Mouse (Mus musculus): ENCODE measurements at regions not wholly inside any gene's neighbourhood (a gene's known extent, or its start where the extent isn't known, plus 50 kb on each side); places are given as distances from the start of the nearest gene placed in this dataset.
A peak's percentile ranks its signal among the peaks of the same experiment; 100 is the strongest.

DNA sequence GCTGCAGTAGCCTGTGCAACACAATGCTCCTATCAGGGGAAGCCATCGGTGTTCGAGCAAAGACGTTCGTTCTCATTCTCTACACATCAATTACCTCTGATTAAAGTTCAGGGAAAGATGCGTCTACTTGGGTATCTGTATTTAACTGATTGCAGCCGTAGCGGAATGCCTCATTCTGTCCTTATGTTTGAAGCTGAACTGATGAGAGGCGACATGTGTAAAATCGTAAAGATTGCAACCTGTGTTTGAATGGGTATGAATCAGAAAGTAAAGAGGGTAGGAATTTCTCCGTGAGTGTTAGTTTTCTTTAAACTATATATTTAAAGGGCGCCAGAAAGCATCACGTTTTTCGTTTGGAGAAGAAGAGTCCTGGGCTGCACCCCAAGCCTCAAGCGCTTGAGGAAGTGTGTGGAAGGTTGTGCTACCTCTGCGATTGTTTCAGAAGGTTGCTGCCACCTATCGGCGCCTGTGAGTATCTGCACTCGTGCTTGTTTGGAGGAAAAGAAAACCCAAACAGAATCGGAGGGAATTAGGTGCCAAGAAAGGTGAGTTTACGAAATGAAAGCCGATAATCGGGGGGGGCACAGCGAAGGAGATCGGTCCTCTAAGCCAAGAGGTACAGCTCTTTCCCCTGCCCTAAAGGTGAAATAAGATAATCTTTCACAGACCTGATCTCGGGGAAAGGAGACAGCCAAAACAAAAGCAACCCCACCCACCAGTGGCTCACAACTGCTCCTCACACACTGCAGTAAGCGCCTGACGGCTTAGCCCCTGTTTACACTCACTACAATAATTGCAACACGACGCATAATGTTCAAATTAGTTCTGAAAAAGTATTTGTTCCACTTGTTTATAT is 346.4 kb upstream of the Prkcq start:
- peak; percentile 64 to 71 for DNase-seq

DNA sequence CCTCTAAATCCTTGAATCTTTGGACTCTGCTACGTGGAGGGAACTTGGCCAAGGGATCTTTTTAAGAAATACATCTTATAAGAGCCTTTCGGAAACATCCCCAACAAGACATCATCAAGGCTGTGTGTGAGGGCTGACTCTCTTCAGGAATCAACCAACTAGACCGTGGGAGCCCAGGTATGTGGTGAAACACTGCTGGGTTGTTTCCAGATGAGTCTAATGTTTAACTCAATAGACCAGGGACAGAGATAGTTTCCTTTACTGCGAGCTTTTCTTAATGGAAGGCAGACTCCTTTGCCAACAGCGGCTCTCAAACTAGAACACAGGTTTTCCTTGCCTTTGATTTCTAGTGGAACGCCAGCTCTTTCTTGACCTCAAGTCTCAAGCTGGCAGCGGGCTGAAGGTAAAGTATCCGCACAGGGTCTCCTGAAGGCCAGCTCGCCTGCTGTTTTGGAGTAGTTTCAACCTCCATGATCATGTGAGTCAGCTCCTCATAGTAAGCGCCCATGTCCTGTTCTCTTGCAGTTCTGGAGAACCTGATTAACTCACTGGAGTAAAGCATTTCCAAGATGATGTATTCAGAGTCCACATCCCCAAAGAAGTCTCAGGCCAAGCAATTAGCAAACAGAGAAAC is 345.7 kb upstream of the Prkcq start:
- no peak for DNase-seq

DNA sequence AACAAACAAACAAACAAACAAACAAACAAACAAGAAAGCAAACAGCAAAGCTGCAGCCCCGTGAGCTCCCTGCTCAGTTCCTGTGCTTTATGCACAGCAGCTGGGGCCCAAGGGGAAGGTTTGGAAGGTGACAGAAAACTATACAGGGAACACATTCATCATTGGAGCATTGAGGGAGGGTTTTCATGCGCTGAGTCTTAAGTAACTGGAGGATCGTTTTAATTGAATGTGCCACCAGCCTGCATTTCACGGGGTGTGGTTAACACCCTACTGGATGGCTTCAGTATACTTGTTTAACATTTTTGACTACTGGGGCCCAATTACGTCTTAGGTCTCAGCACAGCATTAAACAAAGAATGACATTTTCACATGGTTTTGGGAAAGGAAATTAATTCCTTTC is 331.9 kb upstream of the Prkcq start:
- DNase-seq: no peak

DNA sequence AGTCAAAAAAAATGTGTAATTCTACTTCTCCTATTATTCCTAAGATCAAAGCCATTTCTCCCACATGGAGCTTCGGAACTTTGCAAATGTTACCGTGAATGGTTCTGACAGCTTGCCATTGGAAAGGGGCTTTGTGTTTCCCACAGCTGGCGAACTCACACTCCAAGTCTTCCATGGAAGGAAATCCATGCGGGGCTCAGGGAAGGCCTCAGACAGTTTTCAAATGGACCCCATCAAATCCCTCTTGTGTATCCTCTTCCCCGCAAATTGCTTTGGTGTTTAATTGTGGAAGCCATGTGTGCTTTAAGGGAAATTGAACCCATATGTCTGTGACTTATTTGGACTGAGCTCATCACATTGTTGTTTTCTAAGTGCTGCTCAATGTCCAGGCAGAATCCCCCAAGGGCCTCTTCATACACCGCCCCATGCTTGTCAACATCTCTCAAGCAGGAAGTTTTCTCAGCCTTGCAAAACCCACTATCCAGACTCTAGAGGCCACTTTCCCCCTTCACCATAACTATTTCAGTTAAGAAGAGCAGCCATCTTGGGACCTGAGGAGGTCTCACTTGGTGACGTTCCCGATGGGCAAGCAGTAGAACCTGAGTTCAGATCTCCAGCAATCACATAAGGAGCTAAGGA is 310.1 kb upstream of the Prkcq start:
- DNase-seq: no peak

DNA sequence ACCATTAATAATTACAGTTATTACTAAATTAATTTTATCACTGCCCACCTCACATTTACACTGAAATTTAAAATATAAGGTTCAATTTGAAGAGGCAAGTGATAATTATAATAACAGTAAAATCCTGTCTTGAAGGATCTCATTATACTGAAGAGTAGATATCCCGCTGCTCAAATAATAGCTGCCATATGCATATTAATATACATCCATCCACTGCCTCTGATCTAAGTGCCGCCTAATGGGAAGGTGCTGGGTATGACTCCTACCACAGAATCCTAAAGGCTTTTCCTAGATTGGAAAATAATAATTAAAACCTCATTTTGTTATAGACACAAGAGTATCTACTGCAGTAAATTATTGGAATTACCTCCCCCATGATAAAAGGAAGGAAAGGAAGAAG is 307.5 kb upstream of the Prkcq start:
- no peak for DNase-seq

DNA sequence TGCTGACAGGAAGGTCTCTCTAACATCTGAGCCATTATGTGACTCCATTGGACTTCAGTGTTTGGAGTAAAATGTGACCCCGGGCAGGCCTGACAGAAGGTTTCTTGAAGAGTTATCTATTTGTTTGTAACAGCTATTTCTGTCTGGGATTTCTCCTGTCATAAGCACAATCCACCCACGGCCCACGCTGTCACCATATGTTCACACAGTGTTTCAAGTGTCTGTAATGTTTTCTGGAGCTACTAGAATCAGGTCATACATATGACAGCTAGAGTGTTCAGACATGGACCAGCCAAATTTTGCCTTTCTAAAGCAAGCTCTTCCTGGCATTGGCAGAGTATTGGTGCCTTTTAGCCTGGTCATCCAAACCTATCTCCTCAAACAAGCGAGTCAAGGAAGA is 297.6 kb upstream of the Prkcq start:
- DNase-seq: peak in 1 of 2 experiments; percentile 6

DNA sequence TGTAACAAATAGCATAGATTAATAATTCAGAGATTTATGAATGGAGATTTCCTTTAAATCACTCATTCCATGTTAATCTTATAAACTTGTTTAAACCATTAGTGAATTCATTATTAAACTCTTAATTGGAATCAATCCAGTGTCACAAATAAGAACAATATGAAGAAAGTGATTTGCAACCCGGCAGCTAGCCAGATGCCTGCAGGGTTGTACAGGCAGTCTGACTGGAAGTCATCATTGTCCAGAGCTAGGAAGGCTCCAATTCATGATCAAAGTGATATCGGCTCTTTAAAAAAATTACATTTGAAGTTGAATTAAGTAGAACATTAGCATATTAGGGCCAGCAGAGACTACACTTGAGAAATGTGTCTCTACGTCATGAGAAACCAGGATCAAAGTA is 270.0 kb upstream of the Prkcq start:
- peak; percentile 10 to 19 for DNase-seq

DNA sequence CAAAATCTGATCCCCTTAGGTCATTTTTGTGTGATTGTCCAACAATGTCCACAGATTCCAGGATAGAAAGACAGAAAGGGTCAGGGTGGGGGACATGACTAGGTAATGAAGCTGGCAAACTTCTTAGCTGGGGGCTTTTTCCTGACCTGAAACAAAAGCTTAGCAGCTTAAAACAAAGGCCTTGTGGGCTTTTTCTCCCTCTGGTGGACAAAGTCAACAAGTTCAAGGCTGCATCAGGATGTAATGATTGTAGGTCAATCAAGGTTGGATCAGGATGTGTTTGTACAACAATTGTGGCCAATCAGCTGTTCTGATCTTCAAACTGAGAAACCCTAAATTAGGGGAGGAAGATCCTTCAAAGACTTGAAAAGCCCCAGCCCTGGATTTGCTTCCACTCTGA is 252.0 kb upstream of the Prkcq start:
- DNase-seq: no peak

DNA sequence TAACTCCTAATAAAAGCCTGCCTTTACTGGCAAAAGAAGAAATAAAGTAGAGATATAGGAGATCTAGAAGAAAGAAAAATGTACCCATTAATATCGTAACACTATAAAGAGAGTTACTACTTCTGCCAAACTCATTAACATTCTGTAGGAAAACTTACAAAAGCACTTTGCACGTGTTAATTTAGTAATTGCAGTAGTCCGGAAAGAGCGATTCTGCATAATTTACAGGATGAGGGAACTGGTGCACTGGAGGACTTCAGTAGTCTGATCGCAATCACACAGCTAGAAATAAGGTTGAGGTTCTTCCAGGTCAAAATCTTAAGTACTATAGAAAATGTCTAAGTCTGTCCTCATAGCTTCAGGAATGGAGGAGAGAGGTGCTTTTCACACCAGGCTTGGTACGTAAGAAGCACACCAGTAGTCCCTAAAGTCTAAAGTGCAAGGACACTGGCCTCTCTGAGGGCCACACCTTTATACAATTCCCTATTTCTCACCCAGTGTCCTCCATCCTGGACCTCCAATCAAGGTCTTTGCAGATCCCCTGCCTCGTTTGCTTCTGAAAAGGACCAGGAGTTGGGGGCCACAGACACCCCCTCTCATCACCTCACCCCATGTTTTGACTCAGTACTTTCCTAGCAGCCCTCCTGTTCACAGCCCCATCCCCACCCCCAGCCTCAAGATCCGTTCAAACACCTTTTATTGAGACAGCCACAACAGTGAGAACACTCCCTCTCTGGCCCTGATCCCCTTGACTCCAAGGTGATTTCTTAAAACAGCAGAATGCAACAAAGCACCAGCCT is 251.0 kb upstream of the Prkcq start:
- no peak for DNase-seq

DNA sequence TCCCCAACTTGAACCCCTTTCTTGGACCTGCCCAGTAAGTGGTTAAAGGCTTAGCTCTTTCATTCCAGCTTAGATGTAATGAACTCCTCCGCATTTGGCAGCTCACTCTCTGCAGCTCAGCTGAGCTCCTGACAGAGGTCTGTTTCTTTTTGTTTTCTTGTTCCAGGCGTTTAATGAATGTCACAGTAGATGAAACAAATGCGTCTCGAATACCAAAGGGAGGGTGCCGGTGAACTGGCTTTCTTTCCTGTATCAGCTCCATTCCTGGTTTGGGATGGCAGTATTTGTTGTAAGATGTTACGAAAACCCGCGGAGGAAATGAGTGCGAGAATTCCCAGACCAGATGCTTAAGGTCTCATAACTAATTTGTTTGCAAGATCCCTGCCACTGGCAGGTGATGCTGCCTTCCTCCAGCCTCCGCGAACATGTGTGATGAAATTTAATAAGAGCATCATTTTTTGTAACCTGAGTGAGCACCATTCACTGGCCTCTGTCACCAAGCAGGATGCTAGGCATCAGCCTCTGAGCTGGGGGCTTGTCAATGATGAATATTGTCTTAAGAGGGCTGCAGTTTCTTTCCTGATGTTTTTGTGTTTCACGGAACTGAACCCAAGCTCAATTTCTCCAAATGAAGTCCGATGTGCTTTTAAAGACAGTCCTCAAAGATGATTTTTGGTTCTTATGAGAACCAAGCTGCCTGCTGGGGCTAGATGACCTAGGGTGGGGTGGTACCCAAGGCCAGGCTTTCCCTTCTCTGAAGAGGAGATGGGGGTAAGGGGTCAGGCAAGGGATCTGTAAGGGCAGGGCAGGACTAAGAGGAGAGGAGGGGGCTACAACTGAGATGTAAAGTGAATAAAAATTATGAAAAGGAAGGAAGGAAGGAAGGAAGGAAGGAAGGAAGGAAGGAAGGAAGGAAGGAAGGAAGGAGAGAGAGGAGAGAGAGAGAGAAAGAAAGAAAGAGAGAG is 250.1 kb upstream of the Prkcq start:
- no peak for DNase-seq

DNA sequence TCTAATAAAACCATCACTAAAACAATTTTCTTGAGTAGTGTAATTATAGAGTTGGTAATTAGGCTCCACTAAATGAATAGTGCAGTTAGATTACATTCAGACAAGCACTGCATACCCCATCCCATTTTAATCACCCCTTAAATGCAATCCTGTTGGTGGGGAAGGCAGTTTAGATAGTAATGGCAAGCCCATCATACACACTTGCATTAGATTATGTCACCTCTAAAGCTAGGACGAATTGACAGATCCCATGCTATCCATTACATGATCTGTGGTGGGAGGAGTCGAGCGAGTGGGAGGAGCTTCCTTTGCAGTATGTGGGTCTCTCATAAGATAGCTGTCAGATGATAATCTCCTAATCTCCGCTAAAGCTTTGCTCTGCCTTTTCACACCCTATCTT is 247.9 kb upstream of the Prkcq start:
- no peak for DNase-seq

DNA sequence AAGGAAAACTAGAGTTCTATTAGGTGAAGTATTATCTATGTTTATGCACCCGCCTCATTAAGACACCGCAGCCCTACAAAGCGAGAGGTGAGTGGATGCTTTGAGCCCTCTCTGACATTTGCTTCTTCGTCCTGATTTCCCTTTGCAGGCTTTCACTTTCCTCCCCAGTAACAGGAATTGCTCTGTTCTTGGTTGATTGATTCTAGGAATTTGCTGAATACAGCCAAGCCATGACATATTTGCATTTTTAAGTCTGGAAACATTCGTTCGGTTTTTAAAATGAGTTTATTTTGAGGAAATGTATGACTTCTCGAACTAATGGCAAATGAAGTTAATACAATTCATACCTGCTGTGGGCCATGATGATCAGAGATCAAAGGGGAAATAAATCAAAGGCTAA is 246.5 kb upstream of the Prkcq start:
- DNase-seq: no peak

DNA sequence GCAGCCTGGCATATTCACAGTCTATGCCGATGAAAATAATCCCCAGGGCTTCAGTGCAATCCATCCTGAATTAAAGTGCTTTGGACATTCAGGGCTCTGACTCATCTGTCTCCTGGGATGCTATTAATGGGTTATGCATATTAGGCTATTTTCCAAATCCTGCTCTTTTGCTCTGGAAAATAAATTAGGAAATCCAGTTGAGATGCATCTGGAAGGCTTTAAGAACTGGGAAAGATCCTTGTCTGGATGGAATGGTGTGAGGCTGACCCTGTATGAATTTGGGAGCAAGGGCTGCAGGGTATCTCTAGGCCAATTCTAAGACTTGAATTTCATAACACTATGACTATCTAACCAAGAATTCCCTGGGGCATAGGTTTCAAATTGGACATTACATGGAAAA is 234.5 kb upstream of the Prkcq start:
- DNase-seq: no peak

DNA sequence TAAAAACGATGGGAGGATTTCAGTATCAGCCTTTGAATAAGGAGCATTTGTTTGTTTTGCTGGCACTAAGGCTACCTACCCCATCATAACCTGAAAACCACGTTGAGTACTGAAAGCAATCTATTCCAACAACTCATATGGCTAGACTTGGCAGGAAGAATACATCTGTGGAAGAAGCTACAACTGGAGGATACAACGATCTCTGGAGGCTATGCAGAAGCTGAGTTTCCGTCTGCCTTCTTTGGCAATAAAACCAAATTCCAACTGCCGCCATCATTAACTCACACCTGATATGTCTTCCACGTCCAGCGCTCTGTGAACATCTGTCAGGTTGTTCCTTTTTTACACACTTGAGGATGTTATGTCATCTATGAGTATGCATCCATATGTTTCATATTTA is 206.7 kb upstream of the Prkcq start:
- DNase-seq: no peak

DNA sequence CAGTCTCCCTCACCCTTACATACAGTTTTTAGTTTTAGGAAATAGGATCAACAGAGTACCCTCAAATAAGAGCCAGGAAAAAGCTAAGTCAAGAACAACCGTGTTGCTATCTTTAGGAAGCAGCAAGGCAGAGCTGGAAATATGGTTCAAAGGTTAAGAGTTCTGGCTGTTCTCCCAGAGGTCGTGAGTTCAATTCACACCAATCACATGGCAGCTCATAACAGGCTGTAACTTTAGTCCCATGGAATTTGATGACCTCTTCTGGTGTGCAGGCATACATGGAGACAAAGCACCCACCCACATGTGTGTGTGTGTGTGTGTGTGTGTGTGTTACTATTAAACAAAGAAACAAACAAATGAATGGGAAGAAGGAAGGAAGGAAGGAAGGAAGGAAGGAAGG is 205.0 kb upstream of the Prkcq start:
- DNase-seq: no peak

DNA sequence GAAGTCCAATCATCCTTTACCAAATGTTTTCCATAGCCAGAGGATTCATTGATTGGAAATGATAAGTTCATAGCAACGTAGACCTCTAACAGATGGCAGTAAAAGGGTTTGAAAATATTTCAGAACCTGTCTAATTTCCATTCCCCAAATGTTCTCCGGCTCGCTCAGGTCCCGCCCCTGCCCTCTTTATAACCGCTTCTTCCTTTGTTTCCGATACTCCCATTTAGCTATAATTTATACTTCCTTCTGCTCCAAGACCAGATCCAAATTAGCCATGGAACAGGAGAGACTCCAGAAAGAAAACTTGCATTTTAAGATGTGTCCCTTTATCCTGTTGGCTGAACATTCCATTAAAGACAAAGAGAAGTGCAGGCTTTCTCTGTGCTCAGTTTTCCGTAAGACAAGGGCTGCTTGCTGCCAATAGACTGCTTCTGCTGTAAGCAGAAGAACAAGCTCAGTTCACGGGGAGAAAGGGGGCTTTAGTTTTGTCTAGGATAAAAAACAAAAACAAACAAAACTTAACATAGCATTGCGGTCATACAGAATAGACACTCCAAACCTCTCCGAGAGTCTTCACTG is 202.7 kb upstream of the Prkcq start:
- DNase-seq: no peak

DNA sequence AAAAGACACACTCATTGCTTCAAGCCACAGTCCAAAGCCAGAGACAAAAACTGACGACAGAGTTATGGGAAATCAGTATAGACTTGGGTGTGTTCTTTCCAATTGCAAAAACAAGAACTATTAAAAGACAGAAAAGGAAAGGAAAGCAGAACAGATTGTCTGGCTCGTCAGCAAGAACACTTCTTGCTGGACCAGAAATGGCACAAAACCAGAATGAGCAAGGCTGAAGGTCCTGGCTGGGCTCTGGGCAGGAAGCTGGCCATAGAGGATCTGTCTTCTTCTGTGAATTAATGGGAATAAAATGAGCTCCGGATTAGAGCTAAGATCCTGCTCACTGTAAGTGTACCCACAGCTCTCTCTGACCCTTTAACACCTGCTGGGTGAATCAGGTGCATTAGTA is 199.9 kb upstream of the Prkcq start:
- DNase-seq: peak in 1 of 2 experiments; percentile 4

DNA sequence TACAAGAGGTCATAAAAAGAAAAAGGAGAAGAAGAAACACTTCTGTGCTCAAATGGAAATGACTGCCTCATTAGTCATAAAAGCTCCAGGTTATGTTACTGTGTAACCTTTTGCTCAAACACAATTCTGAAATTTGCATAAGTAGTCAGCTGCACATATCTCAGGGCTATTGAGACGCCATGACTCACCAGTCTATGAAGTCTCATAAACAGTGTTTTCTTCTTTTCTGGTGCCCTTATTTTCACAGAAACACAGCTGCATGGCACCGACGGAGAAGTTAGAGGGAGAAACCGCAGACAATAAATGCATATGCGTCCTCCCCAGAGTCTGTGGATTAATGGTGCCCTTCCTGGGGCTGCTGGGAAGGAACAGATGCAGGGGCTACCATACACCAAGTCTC is 193.1 kb upstream of the Prkcq start:
- DNase-seq: no peak

DNA sequence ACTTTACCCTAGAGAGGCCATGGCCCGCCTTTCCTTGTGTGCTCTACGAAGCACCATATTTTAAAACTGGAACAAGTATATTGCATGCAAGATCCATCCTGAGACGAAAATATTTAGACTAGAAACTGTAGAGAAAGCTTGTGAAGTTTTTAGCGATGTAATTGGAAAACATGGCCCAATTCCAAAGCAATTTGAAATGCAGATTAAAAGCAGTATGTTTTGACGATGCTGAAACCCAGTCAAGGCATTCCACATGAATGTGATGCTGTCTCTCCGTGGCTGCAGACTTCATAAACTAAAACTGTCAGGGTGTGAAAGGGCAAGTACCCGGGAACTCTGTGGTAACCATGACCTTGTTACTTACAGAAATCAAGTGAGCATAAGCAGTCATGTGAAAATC is 185.8 kb upstream of the Prkcq start:
- no peak for DNase-seq

DNA sequence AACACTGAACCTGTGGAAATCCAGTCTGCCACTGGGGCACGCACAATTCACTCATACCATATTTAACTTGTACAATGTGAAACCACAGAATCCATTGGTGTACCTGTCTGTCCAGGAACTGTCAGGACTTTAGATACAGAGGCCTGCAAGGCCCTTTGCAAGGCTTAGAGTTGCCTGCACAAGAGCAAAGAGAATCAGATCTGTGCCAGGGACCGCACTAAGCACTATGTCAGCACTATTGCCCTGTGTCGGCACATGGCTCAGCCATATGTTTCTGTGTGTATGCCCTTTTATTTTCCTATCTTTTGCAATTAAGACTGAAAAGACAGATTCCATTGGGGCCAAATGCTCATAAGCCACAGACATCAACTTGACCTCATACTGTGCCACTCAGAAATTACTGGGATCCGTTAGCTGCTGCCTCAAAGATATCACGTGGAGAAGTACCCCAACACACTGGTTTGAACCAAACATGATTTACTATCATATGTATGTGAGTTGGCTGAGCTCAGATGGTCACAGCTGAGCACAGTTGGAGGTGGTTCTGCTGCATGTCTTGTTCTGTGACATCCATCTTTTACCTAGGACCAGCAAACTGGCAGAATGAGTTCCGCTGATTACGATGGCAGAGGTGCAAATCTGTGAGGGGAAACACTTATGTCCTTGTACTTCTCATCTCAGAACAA is 181.7 kb upstream of the Prkcq start:
- no peak for DNase-seq

DNA sequence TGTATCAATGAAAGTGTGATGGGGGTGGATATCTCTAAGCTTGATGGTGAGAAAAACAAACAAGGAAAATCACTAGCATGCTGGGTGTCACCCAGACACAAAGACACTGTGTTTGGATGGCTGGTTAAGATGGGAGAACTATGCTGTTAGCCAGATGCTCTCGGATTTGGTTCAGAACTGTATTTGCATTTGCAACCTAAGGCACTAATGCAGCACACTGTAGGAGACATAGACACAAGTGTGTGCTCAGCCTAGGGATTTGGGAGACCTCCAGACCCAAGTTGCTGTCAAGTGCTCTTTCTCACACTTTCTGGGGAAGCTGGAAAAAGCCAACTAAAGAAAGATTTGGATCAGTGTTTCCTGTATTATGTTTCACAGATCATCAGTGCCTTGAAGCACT is 173.1 kb upstream of the Prkcq start:
- DNase-seq: no peak

Measured in cerebellum, postnatal 36 days (tissue).